Mouse (Mus musculus): Measurements from ENCODE around the gene Eif3c. TPM values are rescaled to one million over a fixed set of nuclear protein-coding genes. Genes with fewer than 3 reads are reported as not detected.

Eif3c gene
- 100 to 1,000 TPM; 172 to 177 TPM for total RNA-seq (2021)

DNA sequence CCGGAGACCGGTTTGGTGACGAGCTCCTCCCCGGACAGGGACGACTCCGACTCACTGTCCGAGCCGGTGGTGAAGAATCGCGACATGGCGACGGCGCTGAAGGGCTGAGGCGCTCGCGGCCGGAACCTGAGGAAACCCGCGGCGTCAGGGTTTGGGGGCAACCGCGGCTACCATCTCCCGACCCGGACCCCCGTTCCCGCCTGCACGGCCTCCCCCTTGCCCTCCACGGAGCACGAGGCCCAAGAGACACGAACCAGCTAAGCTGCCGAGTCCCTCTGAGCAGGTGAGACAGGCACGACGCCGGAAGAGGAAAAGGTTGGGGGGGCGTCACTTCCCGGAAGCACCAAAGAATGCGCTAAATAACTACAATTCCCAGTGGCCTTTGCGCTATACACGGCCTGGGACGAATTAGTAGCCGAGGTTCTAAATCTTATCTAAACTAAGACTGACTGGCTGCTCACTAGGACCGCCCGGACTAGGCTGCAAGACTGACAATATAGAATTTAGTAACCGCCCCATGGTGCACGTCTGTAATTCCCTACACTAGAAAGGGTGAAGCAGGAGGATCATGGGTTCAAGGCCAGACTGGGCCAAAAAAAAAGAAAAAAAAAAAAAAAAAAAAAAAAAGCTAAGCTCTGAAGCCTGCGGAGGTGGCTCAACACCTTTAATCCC is at the start of gene Eif3c:
Eif3c (minus strand) TSS at position 318 of the 672 bp plus-strand sequence.
- peak; percentile 81 to 82 for DNase-seq

DNA sequence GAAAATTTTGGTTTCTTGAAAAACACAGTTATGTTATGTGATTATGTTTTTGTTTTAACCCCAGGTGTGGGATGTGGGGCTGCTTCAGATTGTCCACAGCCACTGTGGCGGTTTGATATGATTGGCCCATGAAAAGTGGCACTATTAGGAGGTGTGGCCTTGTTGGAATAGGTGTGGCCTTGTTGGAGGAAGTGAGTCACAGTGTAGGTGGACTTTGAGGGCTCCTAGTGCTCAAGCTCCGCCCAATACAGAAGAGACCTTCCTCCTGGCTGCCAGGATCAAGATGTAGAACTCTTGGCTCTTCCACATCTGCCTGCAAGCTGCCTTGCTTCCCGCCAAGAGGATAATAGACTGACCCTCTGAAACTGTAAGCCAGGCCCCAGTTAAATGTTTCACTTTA is 46.5 kb upstream of the Eif3c start:
- DNase-seq = no peak

DNA sequence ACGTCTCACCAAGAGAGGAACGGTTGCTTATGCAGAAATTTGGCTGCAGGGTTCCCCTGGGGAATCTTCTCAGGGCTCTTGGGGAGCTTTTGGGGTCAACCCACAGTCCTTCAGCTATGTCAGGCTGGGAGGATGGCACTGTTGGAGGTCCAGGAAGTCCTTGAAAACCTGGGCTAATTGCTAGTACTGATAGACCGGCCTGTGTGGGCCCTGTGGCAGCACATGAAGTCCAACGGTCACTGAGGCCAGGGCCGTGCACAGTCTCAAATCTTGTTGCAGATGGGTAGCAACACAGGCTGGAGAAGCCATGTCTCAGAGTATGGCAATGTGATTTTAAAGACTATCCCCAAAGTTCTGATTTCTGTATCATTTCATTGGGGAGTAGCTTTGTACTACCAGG is 41.6 kb upstream of the Eif3c start:
- DNase-seq = no peak

DNA sequence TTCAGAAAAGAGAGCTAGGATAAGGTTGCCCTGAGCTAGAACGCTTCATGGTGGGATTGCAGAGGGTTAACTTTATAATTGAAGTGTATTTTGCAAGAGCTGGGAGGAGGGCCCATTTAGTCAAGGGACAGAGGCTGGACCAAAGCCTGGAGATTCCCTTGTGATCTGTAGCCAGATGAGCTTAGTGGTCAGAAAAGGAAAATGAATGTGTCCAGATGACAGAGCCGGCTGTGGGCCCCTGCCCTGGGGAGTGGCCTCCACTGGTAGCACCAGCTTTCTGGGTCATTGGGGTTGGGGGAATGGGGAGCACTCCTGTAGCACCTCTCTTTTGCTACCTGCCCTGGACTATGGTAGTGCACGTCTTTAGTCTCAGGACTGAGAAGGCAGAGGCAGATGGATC is 40.9 kb upstream of the Eif3c start:
- no peak for DNase-seq

DNA sequence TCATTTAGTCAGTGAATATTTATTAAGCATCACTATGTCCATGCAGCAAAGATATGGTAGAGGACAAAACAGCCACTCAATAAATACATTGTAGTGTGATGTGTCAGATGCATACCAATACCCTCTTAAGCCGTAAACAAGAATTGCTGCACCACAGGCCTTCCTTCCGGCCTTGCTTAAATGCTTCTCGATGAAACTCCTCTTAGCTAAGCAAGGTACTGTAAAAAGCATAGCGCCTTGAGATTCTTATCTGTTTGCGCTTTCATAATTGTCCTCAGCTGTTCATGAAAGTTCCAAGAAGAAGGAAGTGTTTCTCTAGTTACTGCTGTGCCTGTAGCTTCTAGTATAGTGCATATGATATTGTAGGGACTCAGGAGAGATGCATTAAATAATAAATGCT is 40.4 kb upstream of the Eif3c start:
- DNase-seq = no peak

DNA sequence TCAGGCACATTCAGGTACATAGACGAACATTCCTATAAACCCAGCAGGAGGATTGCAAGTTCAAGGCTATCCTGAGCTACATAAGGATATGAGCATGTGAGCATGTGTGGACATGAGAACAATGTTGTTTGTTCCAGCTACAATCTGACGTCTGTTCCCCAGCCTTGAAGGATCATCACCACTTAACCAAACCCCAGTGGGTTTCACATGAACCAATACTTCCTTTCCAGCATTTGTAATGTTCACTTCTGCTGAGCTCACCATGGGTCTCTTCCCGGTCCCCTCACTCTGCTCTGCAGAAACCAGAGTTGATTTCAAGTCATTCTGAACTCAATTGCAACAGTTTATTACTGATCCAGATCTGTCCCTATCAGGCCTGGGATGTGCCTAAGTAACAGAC is 36.4 kb upstream of the Eif3c start:
- DNase-seq = no peak

DNA sequence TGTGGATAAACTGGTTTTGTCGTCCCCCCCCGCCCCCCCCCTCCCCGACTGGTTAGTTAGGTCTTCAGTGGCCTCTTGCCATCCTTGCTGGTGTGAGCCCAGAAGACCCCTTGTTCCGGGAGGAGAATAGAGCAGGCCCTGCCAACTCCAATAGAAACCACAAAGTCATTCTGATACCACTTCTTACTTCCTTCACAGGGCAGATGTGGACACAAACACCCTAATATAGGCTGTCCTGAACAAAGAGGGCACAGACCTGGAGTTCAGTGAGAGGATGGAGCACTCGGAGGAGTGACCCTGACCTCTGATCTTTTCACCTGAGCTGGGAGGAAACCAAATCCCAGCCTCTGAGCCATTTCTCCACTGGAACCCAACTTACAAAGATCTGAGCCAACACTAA is 35.7 kb upstream of the Eif3c start:
- no peak for DNase-seq

DNA sequence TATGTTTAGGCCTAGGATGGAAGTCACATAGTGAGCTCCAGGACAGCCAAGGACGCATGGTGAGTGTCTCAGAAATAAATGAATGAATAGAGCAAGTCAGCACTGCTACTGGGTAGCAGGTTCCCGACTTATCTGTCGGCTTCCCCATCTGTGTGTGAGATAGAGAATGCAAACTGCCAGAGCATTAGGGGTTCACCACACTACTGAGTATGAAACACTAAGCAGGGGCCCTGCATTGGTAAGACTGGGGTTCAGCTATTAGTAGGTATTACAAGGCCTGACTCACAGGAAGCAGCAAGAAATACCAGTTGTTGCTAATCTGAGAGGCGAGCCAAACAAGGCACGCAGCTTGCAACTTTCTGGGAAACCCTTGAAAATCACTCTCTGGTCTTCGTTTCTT is 32.7 kb upstream of the Eif3c start:
- DNase-seq = no peak

DNA sequence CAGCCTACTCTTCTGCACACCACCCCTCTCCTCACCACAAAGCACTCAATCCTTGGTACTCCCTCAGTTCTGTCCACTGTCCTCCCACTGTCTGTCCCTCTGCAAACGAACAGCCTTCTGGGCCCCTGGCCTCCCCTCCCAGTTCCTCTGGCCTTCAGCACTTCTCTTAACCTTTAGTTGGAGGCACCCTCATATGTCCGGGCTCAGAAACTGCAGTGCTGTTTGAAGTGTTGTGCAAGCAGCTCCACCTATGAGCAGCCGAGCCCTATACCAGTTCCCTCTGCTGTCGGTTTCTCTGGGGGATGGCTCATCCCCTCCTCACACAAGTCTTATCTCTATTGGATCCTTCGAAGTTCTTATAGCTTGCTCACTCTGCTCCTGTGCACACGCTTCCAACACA is 30.2 kb upstream of the Eif3c start:
- no peak for DNase-seq

DNA sequence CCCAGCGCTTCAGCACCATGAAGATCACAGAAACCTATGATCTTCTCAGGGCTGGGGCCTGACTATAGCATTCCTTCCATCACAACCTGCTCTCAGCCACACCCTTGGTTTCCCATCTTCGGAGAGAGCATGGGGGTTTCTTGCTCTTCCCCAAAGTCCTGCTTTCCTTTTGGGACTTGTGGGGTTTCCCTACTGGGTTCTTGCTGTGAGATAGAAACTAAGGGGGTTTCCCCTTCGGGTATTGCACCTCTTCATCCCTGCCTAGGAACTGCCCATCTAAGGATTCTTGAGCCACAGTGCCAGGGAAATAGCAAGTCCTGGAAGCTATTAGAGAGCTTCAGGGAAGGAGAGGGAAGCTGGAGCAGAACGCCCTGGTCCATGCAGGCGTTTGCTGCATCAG is 29.7 kb upstream of the Eif3c start:
- DNase-seq = no peak

DNA sequence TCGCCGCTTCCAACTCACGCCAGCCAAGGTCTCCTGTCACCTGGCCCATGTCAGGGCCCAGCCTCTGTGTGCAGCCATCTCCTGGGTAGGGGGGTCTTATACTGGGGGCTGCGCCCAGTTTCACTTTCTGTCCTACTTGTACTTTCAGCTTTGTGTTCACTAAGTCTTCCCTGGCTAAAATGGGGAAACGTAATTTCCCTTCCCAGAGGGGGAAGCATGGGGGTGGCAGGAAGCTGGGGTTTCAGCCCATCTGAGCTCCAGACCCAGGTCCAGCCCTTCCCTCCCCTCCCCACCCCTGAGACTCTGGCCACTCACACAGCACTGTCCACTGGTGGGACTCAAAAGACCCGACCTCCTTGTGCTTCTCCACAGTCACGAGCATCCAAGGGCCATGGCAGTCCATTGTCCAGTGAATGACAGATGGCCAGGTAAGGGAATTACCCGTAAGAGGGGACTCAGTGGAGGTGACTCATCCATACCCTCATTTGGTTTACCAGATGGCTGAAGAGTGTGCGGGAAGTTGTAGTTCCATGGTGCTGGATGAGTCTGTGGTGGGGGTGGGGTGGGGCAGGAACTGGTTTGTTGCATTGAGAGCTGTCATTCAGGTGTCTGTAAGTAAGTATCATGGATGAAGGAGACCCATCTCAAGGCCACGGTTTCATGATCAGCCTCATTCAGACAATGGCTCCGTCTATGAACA is 28.8 kb upstream of the Eif3c start, which contains the start of gene Il27:
Il27 (minus strand) TSS at position 80 of the 700 bp plus-strand sequence.
- no peak for DNase-seq

DNA sequence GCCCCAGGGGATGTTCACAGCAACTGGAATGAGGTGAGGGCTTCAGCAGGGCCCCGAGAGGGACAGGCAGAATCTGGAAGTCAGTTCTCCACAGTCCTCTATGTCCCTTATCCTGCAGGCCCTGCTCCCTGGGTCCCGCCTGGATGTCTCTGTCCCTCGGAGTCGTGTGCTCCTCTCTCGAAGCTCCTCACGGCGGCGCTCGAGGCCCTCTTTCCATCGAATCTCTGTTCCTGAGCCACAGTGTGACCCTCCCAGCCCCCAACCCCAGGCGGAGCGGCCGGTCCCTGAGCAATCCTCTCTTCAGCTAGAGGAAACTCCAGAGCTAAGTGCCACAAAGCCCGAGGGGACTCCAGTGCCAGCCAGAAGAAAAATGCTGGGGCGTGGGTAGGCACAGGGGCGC is 21.6 kb upstream of the Eif3c start:
- peak; percentile 36 to 44 for DNase-seq

DNA sequence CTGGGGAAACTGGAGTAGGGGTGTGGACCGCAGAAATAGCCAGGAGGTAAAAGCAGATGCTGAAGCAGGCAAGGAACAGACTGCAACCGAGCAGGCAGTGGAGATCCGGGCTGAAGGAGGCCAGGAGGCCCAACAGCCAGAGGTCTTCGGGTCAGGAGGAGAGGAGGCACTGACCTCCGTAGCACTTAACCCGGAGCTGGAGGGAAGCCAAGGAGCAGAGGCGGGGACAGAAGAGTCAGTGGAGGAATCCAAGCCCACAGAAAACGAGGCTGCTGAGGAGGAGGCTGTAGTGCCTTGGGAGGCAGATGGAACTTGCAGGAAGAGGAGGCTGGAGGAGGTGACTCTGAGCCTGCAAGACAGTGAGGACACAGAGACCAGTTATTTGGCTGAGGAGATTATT is 20.6 kb upstream of the Eif3c start:
- no peak for DNase-seq

DNA sequence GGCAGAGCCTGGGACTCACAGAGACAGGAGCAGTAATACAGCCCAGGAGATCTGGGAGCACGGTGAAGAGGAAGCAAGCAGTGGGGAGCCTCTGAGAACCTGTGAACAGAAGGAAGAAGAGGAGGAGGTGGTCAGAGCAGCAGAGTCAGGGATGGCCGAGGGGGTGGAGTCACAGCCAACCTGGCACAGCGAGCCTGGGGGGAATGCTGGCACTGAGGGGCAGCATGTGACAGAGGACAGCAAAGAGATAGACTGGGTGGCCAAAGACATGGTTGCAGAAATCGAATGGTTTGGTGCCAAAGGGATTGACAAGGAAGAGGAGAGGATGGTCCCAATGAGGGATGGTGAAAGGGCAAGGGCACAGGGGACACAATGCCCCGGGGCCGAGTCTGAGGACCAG is 19.5 kb upstream of the Eif3c start, which contains the start of gene Cln3:
Cln3 (minus strand) TSS at position 101 of the 400 bp plus-strand sequence.
- DNase-seq = no peak

DNA sequence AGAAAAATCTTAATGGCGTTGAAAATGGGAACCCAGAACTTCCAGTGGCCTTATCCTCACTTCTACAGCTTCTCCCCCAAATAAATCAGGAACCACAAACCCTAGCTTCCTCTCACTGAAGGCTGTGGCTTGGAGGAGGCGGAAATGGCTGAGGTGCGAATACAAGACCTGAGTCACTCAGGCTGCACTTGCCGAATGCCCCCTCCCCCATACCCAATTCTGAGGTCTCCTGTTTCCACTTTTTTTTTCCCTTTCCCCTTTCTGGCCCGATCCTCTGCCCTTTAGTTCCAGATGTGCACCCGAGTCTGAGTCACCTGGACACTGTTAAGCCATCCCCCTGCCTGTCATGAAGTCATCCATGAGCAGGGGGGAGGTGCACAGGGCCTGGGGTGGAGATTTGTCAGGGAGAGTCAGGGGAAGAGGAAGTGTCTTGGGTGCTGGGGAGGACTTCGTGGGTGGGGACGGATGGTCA is 18.3 kb upstream of the Eif3c start, which contains the start of gene Apobr:
Apobr (plus strand) TSS at position 437 of the 472 bp plus-strand sequence.
- DNase-seq = no peak

DNA sequence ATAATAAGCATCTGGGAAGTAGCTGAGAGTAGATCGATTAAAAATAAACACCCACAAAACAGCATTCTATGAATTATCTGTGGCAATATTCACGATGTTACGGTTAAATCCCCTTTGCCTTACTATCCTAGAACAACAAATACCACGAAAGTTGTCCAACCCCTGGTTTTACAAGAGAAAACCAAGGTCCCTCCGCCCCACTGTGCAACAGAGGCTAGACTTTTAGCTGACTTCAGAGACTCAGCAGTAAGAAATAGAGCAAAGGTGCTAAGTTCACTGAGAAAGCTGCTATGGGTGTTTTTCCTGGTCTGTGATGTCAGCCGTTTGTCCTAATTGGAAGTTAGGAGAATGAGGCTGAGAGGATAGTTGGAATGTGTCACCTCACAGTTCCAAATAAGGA is 17.6 kb upstream of the Eif3c start:
- no peak for DNase-seq

DNA sequence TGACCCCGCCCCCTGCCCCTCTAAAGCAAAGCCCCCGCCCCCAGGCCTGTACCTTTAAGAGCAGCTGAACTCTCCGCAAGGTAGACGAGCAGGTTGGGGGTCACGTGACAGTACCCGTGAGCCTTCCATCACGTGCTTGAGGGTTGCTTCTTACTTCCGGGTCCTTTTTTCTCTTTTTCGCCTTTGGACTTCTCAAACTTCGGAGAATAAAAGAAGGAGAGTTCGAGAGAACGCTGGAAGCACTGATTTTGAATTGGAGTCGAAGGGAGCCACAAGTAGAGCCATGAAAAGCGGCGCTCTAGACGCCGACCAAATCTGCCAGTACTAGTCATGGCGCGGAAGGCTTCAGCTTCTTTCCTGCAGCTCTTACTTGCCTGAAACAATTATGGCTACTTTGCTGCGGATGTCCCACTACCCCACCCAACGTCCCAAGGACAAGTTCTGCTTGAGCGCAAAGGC is 17.1 kb upstream of the Eif3c start:
- peak; percentile 77 to 78 for DNase-seq

DNA sequence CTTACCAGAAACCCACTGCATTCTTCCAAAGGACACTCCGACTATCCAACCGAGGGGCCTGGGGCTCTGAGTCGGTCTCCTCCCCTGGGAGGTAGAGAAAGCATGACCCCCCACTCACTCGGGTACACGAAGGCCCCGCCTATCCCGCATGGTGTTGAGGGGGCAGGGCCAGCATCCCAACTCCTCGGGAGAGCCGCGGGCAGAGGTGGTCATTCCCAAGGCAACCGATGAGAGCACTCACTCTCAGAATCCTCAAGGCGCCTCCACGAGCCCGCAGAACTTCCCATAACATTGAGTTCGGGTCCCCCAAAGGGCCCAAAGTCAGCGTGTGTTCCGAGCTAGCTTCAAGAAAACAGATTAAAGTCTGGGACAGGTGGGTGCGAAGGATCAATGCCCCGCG is 16.5 kb upstream of the Eif3c start:
- peak; percentile 23 to 33 for DNase-seq

DNA sequence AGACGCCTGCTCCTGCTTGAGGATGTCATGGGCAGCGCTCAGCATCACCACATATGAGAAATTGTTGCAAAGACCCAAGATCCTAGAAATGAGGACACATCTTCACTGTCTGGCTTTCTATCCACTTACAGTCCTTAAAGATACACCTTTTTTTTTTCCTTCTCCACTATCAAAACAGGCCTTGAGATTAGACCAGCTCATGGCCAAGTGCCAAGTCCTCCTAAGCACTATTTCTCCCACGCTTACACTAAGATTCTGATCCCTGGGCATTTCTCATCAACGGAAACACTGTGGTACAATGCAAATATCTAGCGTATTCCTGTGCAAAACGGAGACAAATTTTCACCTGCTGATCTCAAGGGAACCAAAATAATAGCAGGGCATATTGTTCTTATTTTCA is 15.4 kb upstream of the Eif3c start:
- DNase-seq = no peak

DNA sequence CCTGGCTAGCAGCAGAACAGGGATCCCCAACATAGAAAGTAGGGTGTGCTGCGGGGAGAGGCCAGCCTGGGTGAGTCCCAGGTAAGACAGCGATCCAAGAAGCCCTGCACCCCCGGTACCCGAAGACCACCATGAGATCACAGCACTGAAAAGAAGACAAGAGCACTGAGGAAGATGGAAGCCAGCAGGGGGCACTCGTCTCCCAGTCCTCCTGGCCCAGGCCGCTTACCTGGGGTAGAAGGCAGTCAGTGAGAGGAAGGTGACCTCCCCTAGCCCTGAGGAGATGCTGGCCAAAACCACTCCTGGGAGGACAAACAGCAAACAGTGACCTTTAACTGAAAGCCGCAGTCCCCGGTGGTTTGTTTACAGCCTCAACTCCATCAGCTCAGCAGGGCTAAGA is 13.0 kb upstream of the Eif3c start:
- DNase-seq = peak in 1 of 2 experiments; percentile 30

DNA sequence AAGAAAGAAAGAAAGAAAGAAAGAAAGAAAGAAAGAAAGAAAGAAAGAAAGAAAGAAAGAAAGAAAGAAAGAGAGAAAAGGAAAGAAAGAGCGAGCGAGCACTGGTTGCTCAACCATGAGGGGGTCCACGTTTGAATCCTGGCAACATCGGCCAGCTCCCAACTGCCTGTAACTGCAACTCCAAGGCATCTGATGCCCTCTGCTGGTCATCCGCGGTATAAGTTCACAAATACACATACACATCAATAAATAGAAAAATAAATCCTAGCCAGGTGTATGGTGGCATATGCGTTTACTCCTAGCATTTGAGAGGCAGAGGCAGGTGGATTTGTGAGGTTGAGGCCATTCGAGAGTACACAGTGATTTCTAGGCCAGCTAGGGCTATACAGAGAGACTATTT is 10.7 kb upstream of the Eif3c start:
- no peak for DNase-seq

DNA sequence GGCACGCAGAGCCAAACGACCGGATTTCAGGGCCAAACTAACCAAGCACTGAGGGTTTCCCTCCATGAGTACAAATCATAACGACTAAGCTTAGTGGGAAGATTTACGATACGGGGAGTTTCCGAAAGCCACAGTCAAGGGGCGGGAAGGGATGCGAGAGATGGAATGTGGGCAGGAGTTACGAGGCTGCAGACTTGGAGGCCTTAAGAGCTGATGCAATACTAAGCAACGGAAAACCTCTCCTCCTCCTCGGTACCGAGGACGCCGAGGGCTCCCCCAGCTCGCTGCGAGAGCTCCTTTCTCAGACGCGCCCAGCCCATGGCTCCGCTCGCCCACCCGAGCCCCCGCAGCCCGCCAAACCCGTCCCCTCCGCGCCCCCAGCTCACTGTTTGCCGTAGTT is 518 bp downstream of the Eif3c start:
- DNase-seq = no peak

DNA sequence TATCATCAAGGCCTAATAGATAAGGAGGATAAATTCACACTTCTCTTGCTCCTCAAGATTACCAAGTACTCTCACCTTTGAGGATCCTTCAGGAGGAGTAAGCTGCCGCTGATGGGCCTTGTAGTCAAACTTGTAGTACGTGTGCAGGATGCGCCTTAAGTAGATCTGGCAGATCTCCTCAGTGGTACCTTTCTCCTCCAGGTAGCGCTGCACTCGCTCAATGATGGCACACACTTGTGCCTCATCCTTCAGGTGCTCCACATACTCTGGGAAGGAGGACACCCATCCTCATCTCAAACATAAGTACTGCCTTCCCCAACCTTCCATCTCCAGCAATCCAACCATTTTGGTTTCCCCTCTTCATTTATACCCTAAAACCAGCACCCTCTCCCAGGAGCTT is 9.6 kb downstream of the Eif3c start:
- no peak for DNase-seq

DNA sequence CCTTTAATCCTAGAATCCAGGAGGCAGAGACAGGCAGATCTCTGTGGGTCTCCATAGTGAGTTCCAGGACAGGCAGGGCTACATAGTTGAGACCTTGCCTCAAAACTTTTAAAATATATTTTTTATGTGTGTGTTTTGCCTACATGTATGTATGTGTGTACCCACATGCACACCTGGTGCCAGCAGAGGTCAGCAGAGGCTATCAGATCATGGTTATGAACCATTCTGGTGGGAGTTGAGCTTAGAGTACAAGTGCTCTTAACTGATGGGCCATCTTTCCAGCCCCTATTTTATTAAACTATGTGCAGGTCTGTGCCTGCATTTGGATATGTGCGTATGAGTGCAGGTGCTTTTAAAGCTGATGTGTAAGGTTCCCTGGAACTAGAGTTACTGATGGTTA is 11.4 kb downstream of the Eif3c start:
- DNase-seq = no peak
